Comparison of ENCODE assay signal across 24 mouse cellular contexts in the genomic region with DNA sequence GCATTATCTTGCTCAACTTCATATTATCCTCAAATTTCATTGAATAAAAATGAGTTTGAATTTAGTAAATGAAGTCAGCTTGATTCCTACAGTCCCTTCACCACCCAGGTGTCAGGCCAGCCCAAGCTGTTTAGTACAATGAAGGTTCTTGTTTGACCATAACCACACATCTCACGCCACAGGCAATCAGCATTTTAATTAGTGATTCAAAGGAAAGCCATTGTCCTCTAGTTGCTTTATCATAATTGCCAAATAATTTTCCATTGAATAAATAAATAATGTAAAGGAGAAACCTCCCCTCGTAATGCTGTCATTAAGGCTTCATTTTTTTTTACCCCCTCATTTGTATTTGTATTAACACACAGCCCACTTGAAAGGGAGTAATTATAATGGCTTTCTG.
A peak's percentile ranks its signal among the peaks of the same experiment; 100 is the strongest.
DNase-seq lines count a peak whose midpoint lies in the region; ATAC-seq and TF ChIP-seq lines count a peak whose summit lies in the region.
"Had no signal": no experiment of that assay in that cellular context is flagged by ENCODE, and none has a peak within 500 bp of the region (broad histone marks: within the 10 kb centered on the region; RNA-seq: fewer than 3 reads in every experiment).

No protein-coding gene starts in this region.

- H3K4me2 ChIP-seq in forebrain, embryonic 14.5 days (ENCODE audit: low read length), result no peak overlapping the region
- no peak overlapping the region for H3K4me2 ChIP-seq in forebrain, embryonic 11.5 days (ENCODE audit: low read depth, low read length, severe bottlenecking)
- H3K4me2 ChIP-seq in midbrain, embryonic 12.5 days (replicated peaks), result no peak overlapping the region
- no peak overlapping the region for H3K4me2 ChIP-seq in midbrain, embryonic 11.5 days
- H3K4me2 ChIP-seq in midbrain, postnatal 0 days (ENCODE audit: low read depth, low read length, poor library complexity, severe bottlenecking), result no peak overlapping the region
- H3K4me2 ChIP-seq in liver, embryonic 11.5 days, result no peak overlapping the region
- H3K4me2 ChIP-seq: heart, embryonic 11.5 days; hindbrain, embryonic 14.5 days had no signal

- no peak overlapping the region for H3K27ac ChIP-seq in forebrain, embryonic 14.5 days (ENCODE audit: low read depth, low read length)
- no peak overlapping the region for H3K27ac ChIP-seq in forebrain, embryonic 11.5 days (ENCODE audit: low read depth, low read length)
- peak overlapping the region; percentile 39; the same call in 1 of the 2 replicates for H3K27ac ChIP-seq in midbrain, embryonic 12.5 days (replicated peaks)
- no peak overlapping the region for H3K27ac ChIP-seq in midbrain, embryonic 11.5 days (ENCODE audit: low read depth, low read length)
- H3K27ac ChIP-seq in midbrain, postnatal 0 days (ENCODE audit: low read depth, low read length), result peak overlapping the region; percentile 38; the same call in 1 of the 2 replicates
- no peak overlapping the region for H3K27ac ChIP-seq in midbrain, embryonic 10.5 days (replicated peaks)
- H3K27ac ChIP-seq in liver, embryonic 11.5 days (ENCODE audit: low read depth, low read length), result no peak overlapping the region
- H3K27ac ChIP-seq: forebrain, embryonic 10.5 days; gastrocnemius, adult 2 months; hindbrain, embryonic 14.5 days; hindbrain, postnatal 0 days had no signal

- peak; percentile 51 for DNase-seq in forebrain, embryonic 14.5 days (ENCODE audit: low spot score)
- no peak for DNase-seq in forebrain, embryonic 11.5 days (ENCODE audit: low spot score)
- no peak for DNase-seq in midbrain, embryonic 11.5 days (ENCODE audit: low spot score, missing footprints)
- no peak for DNase-seq in midbrain, postnatal 0 days (ENCODE audit: low spot score)
- DNase-seq in midbrain, embryonic 10.5 days (ENCODE audit: low spot score), result no peak
- DNase-seq in retina, postnatal 1 day, result peak; percentile 93
- DNase-seq in liver, embryonic 11.5 days (ENCODE audit: low spot score), result no peak
- DNase-seq: adrenal gland, adult 2 months; adrenal gland, postnatal 14 days; B cell, adult 2 months; cerebellum, adult 18-20 months; cerebellum, adult 9-10 months; cerebellum, postnatal 14 days; forebrain, postnatal 0 days; gastrocnemius, adult 2 months; gastrocnemius, postnatal 14 days had no signal

- H3K9me3 ChIP-seq in forebrain, embryonic 14.5 days (replicated peaks; ENCODE audit: control insufficient read depth, low read length), result no peaks in the 10 kb centered on the region
- no peaks in the 10 kb centered on the region for H3K9me3 ChIP-seq in forebrain, embryonic 11.5 days (ENCODE audit: control insufficient read depth, low read length)
- H3K9me3 ChIP-seq in midbrain, embryonic 12.5 days, result no peaks in the 10 kb centered on the region
- H3K9me3 ChIP-seq in midbrain, embryonic 11.5 days (ENCODE audit: control insufficient read depth, low read length), result no peaks in the 10 kb centered on the region
- H3K9me3 ChIP-seq in midbrain, postnatal 0 days (ENCODE audit: low read length), result no peaks in the 10 kb centered on the region
- H3K9me3 ChIP-seq in midbrain, embryonic 10.5 days (replicated peaks), result no peaks in the 10 kb centered on the region
- H3K9me3 ChIP-seq in liver, embryonic 11.5 days (ENCODE audit: control insufficient read depth, low read length), result no peaks in the 10 kb centered on the region
- H3K9me3 ChIP-seq: forebrain, embryonic 10.5 days had no signal

- 13% methylated on average over 2 of the region's 2 CpGs for WGBS in forebrain, embryonic 14.5 days
- WGBS in forebrain, embryonic 11.5 days, result 36% methylated on average over 2 of the region's 2 CpGs
- WGBS in midbrain, embryonic 12.5 days, result 46% methylated on average over 2 of the region's 2 CpGs
- WGBS in midbrain, embryonic 11.5 days, result 74% methylated on average over 2 of the region's 2 CpGs
- WGBS in midbrain, postnatal 0 days, result 47% methylated on average over 2 of the region's 2 CpGs
- WGBS in midbrain, embryonic 10.5 days, result 77% methylated on average over 2 of the region's 2 CpGs
- 76% methylated on average over 2 of the region's 2 CpGs for WGBS in liver, embryonic 11.5 days

- no peaks in the 10 kb centered on the region for H3K27me3 ChIP-seq in forebrain, embryonic 14.5 days (replicated peaks; ENCODE audit: control insufficient read depth, insufficient read depth, low read length)
- no peaks in the 10 kb centered on the region; the same call in 1 of the 2 replicates for H3K27me3 ChIP-seq in forebrain, embryonic 11.5 days (ENCODE audit: control insufficient read depth, insufficient read depth, low read length)
- no peaks in the 10 kb centered on the region for H3K27me3 ChIP-seq in midbrain, embryonic 12.5 days
- no peaks in the 10 kb centered on the region for H3K27me3 ChIP-seq in midbrain, embryonic 11.5 days (ENCODE audit: control insufficient read depth, insufficient read depth, low read length)
- no peaks in the 10 kb centered on the region for H3K27me3 ChIP-seq in midbrain, postnatal 0 days (ENCODE audit: insufficient read depth, low read length)
- H3K27me3 ChIP-seq in midbrain, embryonic 10.5 days (ENCODE audit: low read depth, poor library complexity, severe bottlenecking), result no peaks in the 10 kb centered on the region
- H3K27me3 ChIP-seq in liver, embryonic 11.5 days (replicated peaks; ENCODE audit: control insufficient read depth, insufficient read depth, low read length), result no peaks in the 10 kb centered on the region
- H3K27me3 ChIP-seq: CH12.LX had no signal

- H3K36me3 ChIP-seq in forebrain, embryonic 14.5 days (ENCODE audit: control insufficient read depth, insufficient read depth, low read length), result no peaks in the 10 kb centered on the region
- no peaks in the 10 kb centered on the region for H3K36me3 ChIP-seq in forebrain, embryonic 11.5 days (ENCODE audit: control insufficient read depth, insufficient read depth, low read length)
- H3K36me3 ChIP-seq in midbrain, embryonic 12.5 days, result no peaks in the 10 kb centered on the region
- H3K36me3 ChIP-seq in midbrain, embryonic 11.5 days (ENCODE audit: control insufficient read depth, insufficient read depth, low read length), result no peaks in the 10 kb centered on the region
- no peaks in the 10 kb centered on the region for H3K36me3 ChIP-seq in midbrain, postnatal 0 days (ENCODE audit: insufficient read depth, low read length)
- H3K36me3 ChIP-seq in midbrain, embryonic 10.5 days, result no peaks in the 10 kb centered on the region
- H3K36me3 ChIP-seq in liver, embryonic 11.5 days (ENCODE audit: control insufficient read depth, insufficient read depth, low read length), result no peaks in the 10 kb centered on the region
- H3K36me3 ChIP-seq: forebrain, embryonic 10.5 days; G1E had no signal

- H3K9ac ChIP-seq in forebrain, embryonic 14.5 days (ENCODE audit: low read length), result no peak overlapping the region
- no peak overlapping the region for H3K9ac ChIP-seq in forebrain, embryonic 11.5 days (ENCODE audit: low read length)
- no peak overlapping the region for H3K9ac ChIP-seq in midbrain, embryonic 12.5 days (replicated peaks)
- H3K9ac ChIP-seq in midbrain, embryonic 11.5 days (ENCODE audit: low read length), result no peak overlapping the region
- no peak overlapping the region for H3K9ac ChIP-seq in midbrain, postnatal 0 days (replicated peaks; ENCODE audit: low read length, poor library complexity, severe bottlenecking)
- no peak overlapping the region for H3K9ac ChIP-seq in liver, embryonic 11.5 days (ENCODE audit: low read depth, low read length)
- H3K9ac ChIP-seq: forebrain, postnatal 0 days; hindbrain, embryonic 14.5 days had no signal

- ATAC-seq in forebrain, embryonic 14.5 days, result peak; percentile 57
- no peak for ATAC-seq in forebrain, embryonic 11.5 days (replicated peaks; ENCODE audit: low FRiP score)
- no peak for ATAC-seq in midbrain, embryonic 12.5 days (ENCODE audit: low FRiP score, low read depth)
- ATAC-seq in midbrain, embryonic 11.5 days (ENCODE audit: low FRiP score), result no peak
- ATAC-seq in midbrain, postnatal 0 days (ENCODE audit: low FRiP score), result no peak
- ATAC-seq in liver, embryonic 11.5 days (replicated peaks; ENCODE audit: low FRiP score), result no peak
- ATAC-seq: forebrain, postnatal 0 days; hindbrain, postnatal 0 days; inflammation-experienced regulatory T-cells, adult 6 months had no signal

- no peak overlapping the region for H3K4me3 ChIP-seq in forebrain, embryonic 14.5 days (ENCODE audit: low read depth, low read length)
- no peak overlapping the region for H3K4me3 ChIP-seq in forebrain, embryonic 11.5 days (ENCODE audit: low read depth, low read length)
- no peak overlapping the region for H3K4me3 ChIP-seq in midbrain, embryonic 12.5 days
- H3K4me3 ChIP-seq in midbrain, embryonic 11.5 days (ENCODE audit: low read depth, low read length), result no peak overlapping the region
- no peak overlapping the region for H3K4me3 ChIP-seq in midbrain, postnatal 0 days (ENCODE audit: low read depth, low read length)
- no peak overlapping the region for H3K4me3 ChIP-seq in midbrain, embryonic 10.5 days
- H3K4me3 ChIP-seq in liver, embryonic 11.5 days (ENCODE audit: low read depth, low read length), result no peak overlapping the region
- H3K4me3 ChIP-seq: forebrain, embryonic 10.5 days; gastrocnemius, adult 2 months had no signal

- H3K4me1 ChIP-seq in forebrain, embryonic 14.5 days (ENCODE audit: control insufficient read depth, insufficient read depth, low read length), result peaks cover 25% of the 10 kb centered on the region
- peaks cover 3% of the 10 kb centered on the region; the same call in 1 of the 2 replicates for H3K4me1 ChIP-seq in forebrain, embryonic 11.5 days (replicated peaks; ENCODE audit: control insufficient read depth, insufficient read depth, low read length)
- peaks cover 22% of the 10 kb centered on the region for H3K4me1 ChIP-seq in midbrain, embryonic 12.5 days
- no peaks in the 10 kb centered on the region for H3K4me1 ChIP-seq in midbrain, embryonic 11.5 days (ENCODE audit: control insufficient read depth, insufficient read depth, low read length)
- H3K4me1 ChIP-seq in midbrain, postnatal 0 days (ENCODE audit: insufficient read depth, low read length), result 0 out of 2 replicates have a peak, but pooled peaks cover 6% of the 10 kb centered on the region
- peaks cover 15% of the 10 kb centered on the region for H3K4me1 ChIP-seq in midbrain, embryonic 10.5 days
- H3K4me1 ChIP-seq in liver, embryonic 11.5 days (replicated peaks; ENCODE audit: control insufficient read depth, insufficient read depth, low read length), result no peaks in the 10 kb centered on the region

- no peak for TF ChIP-seq CTCF in midbrain, postnatal 0 days (IDR thresholded peaks at IDR 0.05)

Comparison
In these comparisons a context has a peak if more than half of its experiments do, and no peak if none do; other contexts are left out.
1. DNase-seq: peak in forebrain, embryonic 14.5 days (single experiment) and retina, postnatal 1 day (single experiment); none in forebrain, embryonic 11.5 days (single experiment), midbrain, embryonic 11.5 days (single experiment), midbrain, postnatal 0 days (single experiment), midbrain, embryonic 10.5 days (single experiment) and liver, embryonic 11.5 days (single experiment).
2. H3K27ac ChIP-seq: peak in midbrain, embryonic 12.5 days (single experiment) and midbrain, postnatal 0 days (single experiment); none in forebrain, embryonic 14.5 days (single experiment), forebrain, embryonic 11.5 days (single experiment), midbrain, embryonic 11.5 days (single experiment), midbrain, embryonic 10.5 days (single experiment) and liver, embryonic 11.5 days (single experiment).